Mouse (Mus musculus): ENCODE measurements around the gene Fgfr2. TPM values are rescaled to one million over a fixed set of nuclear protein-coding genes. Genes with fewer than 3 reads are reported as not detected.
A peak's percentile ranks its signal among the peaks of the same experiment; 100 is the strongest.

The Fgfr2 gene
- polyA plus RNA-seq, 1 experiment: 3.0 TPM

DNA sequence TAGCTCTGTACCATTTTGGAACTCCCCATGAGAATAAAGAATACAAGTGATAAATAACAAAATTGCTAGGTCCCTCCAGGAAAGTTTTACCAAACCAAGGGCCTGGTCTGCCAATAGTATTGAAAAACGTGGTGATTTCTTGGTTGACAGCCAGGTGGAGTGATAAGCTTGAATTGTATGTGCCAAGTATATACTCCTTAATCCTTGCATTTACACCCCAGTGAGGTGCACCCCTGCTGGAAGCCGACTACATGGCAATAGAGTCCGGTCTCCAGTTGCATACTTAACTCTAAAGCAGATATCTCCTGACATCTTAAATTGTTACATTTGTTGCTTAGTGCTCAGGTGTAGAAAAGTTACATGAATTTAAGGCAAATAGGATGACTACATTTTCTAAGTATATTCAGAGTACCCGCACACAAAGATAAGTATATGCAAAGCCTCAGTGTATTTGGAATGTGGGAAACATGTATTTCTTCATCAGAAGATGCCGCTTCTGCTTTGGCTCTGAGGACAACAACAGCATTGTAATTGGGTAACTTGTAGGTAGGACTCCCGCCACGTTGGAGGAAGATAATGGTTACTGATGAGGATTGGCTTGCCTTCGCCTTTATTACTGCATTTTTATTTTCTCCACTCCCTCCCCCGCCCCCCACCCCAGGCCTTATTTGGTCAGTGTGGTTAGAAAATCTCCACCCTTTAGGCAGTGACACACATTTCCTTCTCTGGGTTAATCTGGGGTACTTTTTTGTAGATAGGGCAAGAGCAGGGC lies 1751.1 kb downstream of the Fgfr2 start:
- TF ChIP-seq POLR2A (IDR thresholded peaks at IDR 0.05; ENCODE audit: control insufficient read depth, low read depth, low read length): no peak
- TF ChIP-seq CTCF (IDR thresholded peaks at IDR 0.05; ENCODE audit: control insufficient read depth, insufficient read depth, insufficient replicate concordance, low read depth, low read length): no peak
- H3K27me3 ChIP-seq (ENCODE audit: control insufficient read depth, insufficient read depth, low read length): no peaks in the 10 kb centered on the region
- no peaks in the 10 kb centered on the region for H3K36me3 ChIP-seq (ENCODE audit: control insufficient read depth, insufficient read depth, low read length)
- peaks cover 5% of the 10 kb centered on the region for H3K4me1 ChIP-seq (ENCODE audit: control insufficient read depth, insufficient read depth, low read length)
- no peak overlapping the region for H3K27ac ChIP-seq (ENCODE audit: control insufficient read depth, insufficient read depth, low read depth, low read length)
- H3K4me3 ChIP-seq (ENCODE audit: control insufficient read depth, low read depth, low read length): no peak overlapping the region

DNA sequence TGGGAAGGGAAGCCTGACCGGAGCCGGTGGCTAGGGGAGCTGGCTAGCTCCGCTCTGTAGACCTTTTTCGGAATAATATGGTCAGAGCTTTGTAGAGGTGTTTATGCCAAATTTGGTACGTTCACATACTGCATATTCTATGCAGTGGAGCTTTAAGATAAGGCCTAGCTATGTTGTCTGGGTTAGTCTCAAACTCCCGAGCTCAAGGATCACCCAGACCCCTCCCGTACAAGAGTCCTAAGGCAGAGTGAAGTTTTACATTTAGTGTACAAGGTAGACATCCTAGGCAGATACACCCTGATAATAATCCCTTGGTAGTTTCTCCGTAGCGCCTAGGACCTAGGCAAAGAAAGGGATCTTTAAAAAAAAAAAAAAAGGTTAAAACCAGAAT lies 1751.7 kb downstream of the Fgfr2 start:
- TF ChIP-seq POLR2A (IDR thresholded peaks at IDR 0.05; ENCODE audit: control insufficient read depth, low read depth, low read length) (no peak), CTCF (IDR thresholded peaks at IDR 0.05; ENCODE audit: control insufficient read depth, insufficient read depth, insufficient replicate concordance, low read depth, low read length) (no peak)
- Histone ChIP-seq H3K36me3 (ENCODE audit: control insufficient read depth, insufficient read depth, low read length) (no peaks in the 10 kb centered on the region), H3K27ac (ENCODE audit: control insufficient read depth, insufficient read depth, low read depth, low read length) (peak overlapping the region; percentile 74), H3K4me1 (ENCODE audit: control insufficient read depth, insufficient read depth, low read length) (peaks cover 5% of the 10 kb centered on the region), H3K4me3 (ENCODE audit: control insufficient read depth, low read depth, low read length) (peak overlapping the region; percentile 85), H3K27me3 (ENCODE audit: control insufficient read depth, insufficient read depth, low read length) (no peaks in the 10 kb centered on the region)

DNA sequence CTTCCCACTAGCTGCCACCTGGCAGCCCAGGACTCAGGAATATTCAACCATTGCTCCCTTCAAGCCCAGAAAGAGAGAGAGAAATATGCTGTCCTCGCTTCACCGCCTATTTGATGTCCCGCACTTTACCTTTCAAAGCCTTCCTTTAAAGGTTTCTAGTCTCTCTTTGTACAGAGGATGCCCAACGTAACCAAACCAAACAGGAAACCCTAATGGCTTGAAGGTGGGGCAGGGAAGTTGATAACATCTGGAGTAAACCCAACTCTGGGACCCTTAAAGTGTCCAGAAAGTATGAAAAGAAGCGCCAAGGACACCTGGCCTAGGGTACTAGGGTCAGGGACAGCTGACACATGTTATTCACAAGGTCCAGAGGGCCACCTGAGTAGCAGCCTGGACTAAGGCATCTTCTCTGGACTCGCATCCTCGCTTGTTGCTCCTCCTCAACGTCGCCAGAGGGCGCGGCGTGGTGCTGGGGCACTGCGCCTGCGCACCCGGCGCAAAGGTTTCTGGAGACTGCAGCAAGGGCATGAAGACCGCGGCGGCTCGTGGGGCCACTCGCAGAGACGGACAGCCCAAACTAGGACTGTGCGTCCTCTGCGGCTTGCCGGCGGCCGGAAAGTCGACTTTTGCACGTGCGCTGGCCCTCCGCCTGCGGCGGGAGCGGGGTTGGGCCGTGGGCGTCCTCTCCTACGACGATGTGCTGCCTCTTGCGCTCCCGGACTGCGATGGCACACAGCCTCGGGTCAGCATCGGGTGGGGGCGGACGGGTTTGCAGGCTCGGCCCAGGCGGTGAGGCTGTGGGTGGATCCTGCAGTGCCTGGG lies 1752.3 kb downstream of the Fgfr2 start, which contains the start of gene Pstk:
Pstk (plus strand) TSS at position 494 of the 822 bp plus-strand sequence.
- H3K36me3 ChIP-seq (ENCODE audit: control insufficient read depth, insufficient read depth, low read length): no peaks in the 10 kb centered on the region
- peak within 1 kb of the TSS; percentile 85 for H3K4me3 ChIP-seq (ENCODE audit: control insufficient read depth, low read depth, low read length)
- TF ChIP-seq CTCF (IDR thresholded peaks at IDR 0.05; ENCODE audit: control insufficient read depth, insufficient read depth, insufficient replicate concordance, low read depth, low read length) (peak; percentile 90), POLR2A (IDR thresholded peaks at IDR 0.05; ENCODE audit: control insufficient read depth, low read depth, low read length) (peak; percentile 60)
- H3K4me1 ChIP-seq (ENCODE audit: control insufficient read depth, insufficient read depth, low read length): peaks cover 5% of the 10 kb centered on the region
- H3K27me3 ChIP-seq (ENCODE audit: control insufficient read depth, insufficient read depth, low read length): no peaks in the 10 kb centered on the region
- H3K27ac ChIP-seq (ENCODE audit: control insufficient read depth, insufficient read depth, low read depth, low read length): peak within 1 kb of the TSS; percentile 74

DNA sequence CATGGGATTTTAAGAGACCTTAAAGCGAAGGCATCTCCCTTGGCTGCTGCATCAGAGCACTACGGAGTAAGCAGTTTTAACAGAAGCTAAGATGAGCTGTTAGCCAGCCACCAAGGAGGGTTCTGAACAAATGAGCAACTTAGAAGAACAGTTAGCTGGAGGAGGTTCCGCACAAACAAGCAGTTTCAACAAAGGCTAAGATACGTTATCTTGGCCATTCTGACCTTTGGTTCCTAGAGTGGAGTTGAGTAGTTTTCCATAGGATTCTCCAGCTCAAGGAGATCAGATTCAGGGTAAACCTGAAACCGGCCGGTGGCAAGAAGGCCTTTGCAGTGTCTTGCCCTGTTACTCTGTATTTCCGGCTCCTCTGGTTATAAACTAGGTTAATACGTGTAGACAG lies 1759.0 kb downstream of the Fgfr2 start:
- Histone ChIP-seq H3K27me3 (ENCODE audit: control insufficient read depth, insufficient read depth, low read length) (no peaks in the 10 kb centered on the region), H3K4me3 (ENCODE audit: control insufficient read depth, low read depth, low read length) (no peak overlapping the region), H3K4me1 (ENCODE audit: control insufficient read depth, insufficient read depth, low read length) (peaks cover 6% of the 10 kb centered on the region), H3K36me3 (ENCODE audit: control insufficient read depth, insufficient read depth, low read length) (no peaks in the 10 kb centered on the region), H3K27ac (ENCODE audit: control insufficient read depth, insufficient read depth, low read depth, low read length) (no peak overlapping the region)
- no peak for TF ChIP-seq CTCF (IDR thresholded peaks at IDR 0.05; ENCODE audit: control insufficient read depth, insufficient read depth, insufficient replicate concordance, low read depth, low read length)
- no peak for TF ChIP-seq POLR2A (IDR thresholded peaks at IDR 0.05; ENCODE audit: control insufficient read depth, low read depth, low read length)

DNA sequence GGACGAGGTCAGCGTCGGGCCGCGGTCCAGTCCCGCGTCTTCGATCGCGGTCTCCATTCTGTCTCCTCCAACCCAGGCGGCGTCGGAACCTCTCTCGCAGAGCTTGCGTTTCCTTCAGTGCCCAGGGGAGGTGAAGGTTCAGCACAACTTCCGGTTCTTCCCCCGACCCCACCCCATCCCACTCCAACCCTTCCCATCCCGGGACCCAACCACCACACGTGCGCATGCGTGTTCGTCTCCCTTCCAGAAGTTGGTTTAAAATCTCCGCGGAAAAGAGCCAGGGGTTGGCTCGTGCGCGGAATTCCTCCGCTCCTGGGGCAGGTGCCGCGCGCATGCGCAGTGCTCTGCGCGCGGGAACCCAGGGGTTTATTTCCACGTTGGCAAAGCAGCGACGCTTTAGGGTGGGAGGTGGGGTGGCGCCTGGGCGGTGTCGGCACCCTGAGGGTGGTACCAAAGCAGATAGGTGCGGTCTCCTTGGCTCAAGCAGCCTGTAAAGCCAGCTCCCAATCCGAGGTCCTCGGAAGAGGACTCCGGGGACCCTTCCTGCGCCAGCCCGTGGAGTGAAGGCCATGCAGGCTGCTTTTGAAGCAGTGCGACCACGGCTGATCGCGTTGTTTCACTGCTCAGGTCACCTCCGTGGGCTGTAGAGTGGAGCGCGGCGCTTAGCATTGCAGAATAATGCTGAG lies 1760.4 kb downstream of the Fgfr2 start, which contains the start of gene 2310057M21Rik:
2310057M21Rik (minus strand) TSS at position 145 of the 686 bp plus-strand sequence.
- Histone ChIP-seq H3K36me3 (ENCODE audit: control insufficient read depth, insufficient read depth, low read length) (no peaks in the 10 kb centered on the region; the same call in 1 of the 2 replicates), H3K27me3 (ENCODE audit: control insufficient read depth, insufficient read depth, low read length) (no peaks in the 10 kb centered on the region), H3K4me1 (ENCODE audit: control insufficient read depth, insufficient read depth, low read length) (peaks cover 6% of the 10 kb centered on the region), H3K27ac (ENCODE audit: control insufficient read depth, insufficient read depth, low read depth, low read length) (peak within 1 kb of the TSS; percentile 90), H3K4me3 (ENCODE audit: control insufficient read depth, low read depth, low read length) (peak within 1 kb of the TSS; percentile 84)
- TF ChIP-seq POLR2A (IDR thresholded peaks at IDR 0.05; ENCODE audit: control insufficient read depth, low read depth, low read length): no peak; the same call in 1 of the 2 replicates
- TF ChIP-seq CTCF (IDR thresholded peaks at IDR 0.05; ENCODE audit: control insufficient read depth, insufficient read depth, insufficient replicate concordance, low read depth, low read length): no peak

DNA sequence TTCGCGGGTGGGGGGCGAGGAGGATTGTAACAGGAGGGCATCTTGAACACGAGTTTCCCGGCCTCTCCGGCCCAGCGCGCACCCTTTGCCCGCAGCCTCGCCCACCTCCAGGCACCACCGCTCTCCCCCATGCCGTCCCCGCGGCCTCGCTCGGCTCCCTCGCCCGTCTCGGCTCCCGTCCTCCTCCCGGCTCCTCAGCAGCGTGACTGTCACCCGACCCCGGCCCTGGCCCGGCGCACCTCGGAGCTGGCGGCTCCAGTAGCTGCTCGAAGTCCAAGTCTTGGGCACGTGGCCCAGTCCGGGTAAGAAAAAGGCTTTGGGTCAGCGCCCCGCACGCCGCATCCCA lies 1760.9 kb downstream of the Fgfr2 start:
- H3K4me1 ChIP-seq (ENCODE audit: control insufficient read depth, insufficient read depth, low read length): peaks cover 6% of the 10 kb centered on the region
- peak overlapping the region; percentile 84 for H3K4me3 ChIP-seq (ENCODE audit: control insufficient read depth, low read depth, low read length)
- TF ChIP-seq POLR2A (IDR thresholded peaks at IDR 0.05; ENCODE audit: control insufficient read depth, low read depth, low read length) (no peak), CTCF (IDR thresholded peaks at IDR 0.05; ENCODE audit: control insufficient read depth, insufficient read depth, insufficient replicate concordance, low read depth, low read length) (no peak)
- no peaks in the 10 kb centered on the region for H3K27me3 ChIP-seq (ENCODE audit: control insufficient read depth, insufficient read depth, low read length)
- H3K27ac ChIP-seq (ENCODE audit: control insufficient read depth, insufficient read depth, low read depth, low read length): peak overlapping the region; percentile 87
- peaks cover 1% of the 10 kb centered on the region for H3K36me3 ChIP-seq (ENCODE audit: control insufficient read depth, insufficient read depth, low read length)
